Comparison of ENCODE assay signal across 19 mouse cellular contexts in genomic region chr12:104819050-104819449, GRCm38 (mm10). TPM values are rescaled to one million over a fixed set of nuclear protein-coding genes. Genes with fewer than 3 reads are reported as not detected.
DNase-seq lines count a peak whose midpoint lies in the region; ATAC-seq lines count a peak whose summit lies in the region.
"Had no signal": no experiment of that assay in that cellular context is flagged by ENCODE, and none has a peak within 500 bp of the region (broad histone marks: within the 10 kb centered on the region; RNA-seq: fewer than 3 reads in every experiment).

No protein-coding gene starts in this region.

- H3K4me3 ChIP-seq in heart, embryonic 13.5 days = no peak overlapping the region
- no peak overlapping the region for H3K4me3 ChIP-seq in embryonic facial prominence, embryonic 14.5 days (ENCODE audit: low read depth, low read length)
- H3K4me3 ChIP-seq in hindbrain, embryonic 14.5 days (replicated peaks; ENCODE audit: low read length) = no peak overlapping the region
- H3K4me3 ChIP-seq: forebrain, embryonic 13.5 days; hindbrain, embryonic 12.5 days; left cerebral cortex, adult 2 months; midbrain, embryonic 10.5 days; neural tube, embryonic 12.5 days had no signal

- no peak for ATAC-seq in heart, embryonic 13.5 days (ENCODE audit: extremely low read depth, insufficient number of reproducible peaks, low FRiP score, low TSS enrichment)
- ATAC-seq in embryonic facial prominence, embryonic 14.5 days (ENCODE audit: low read depth) = peak; percentile 41; the same call in 1 of the 2 replicates
- no peak for ATAC-seq in hindbrain, embryonic 14.5 days (ENCODE audit: low FRiP score)
- ATAC-seq: forebrain, embryonic 13.5 days; inflammation-experienced regulatory T-cells, adult 6 months had no signal

- no peaks in the 10 kb centered on the region for H3K27me3 ChIP-seq in heart, embryonic 13.5 days (replicated peaks)
- no peaks in the 10 kb centered on the region for H3K27me3 ChIP-seq in embryonic facial prominence, embryonic 14.5 days (replicated peaks; ENCODE audit: control insufficient read depth, insufficient read depth, low read length)
- no peaks in the 10 kb centered on the region for H3K27me3 ChIP-seq in hindbrain, embryonic 14.5 days (ENCODE audit: control insufficient read depth, insufficient read depth, low read length)
- H3K27me3 ChIP-seq: hindbrain, embryonic 12.5 days; neural tube, embryonic 12.5 days had no signal

- WGBS in heart, embryonic 13.5 days = 28% methylated on average over 8 of the region's 8 CpGs
- WGBS in embryonic facial prominence, embryonic 14.5 days = 47% methylated on average over 8 of the region's 8 CpGs
- WGBS in hindbrain, embryonic 14.5 days = 56% methylated on average over 8 of the region's 8 CpGs

- H3K36me3 ChIP-seq in heart, embryonic 13.5 days = no peaks in the 10 kb centered on the region
- no peaks in the 10 kb centered on the region for H3K36me3 ChIP-seq in embryonic facial prominence, embryonic 14.5 days (ENCODE audit: control insufficient read depth, insufficient read depth, low read length)
- H3K36me3 ChIP-seq in hindbrain, embryonic 14.5 days (replicated peaks; ENCODE audit: control insufficient read depth, insufficient read depth) = no peaks in the 10 kb centered on the region
- H3K36me3 ChIP-seq: hindbrain, embryonic 12.5 days; midbrain, embryonic 10.5 days; neural tube, embryonic 12.5 days had no signal

- peak overlapping the region; percentile 16; the same call in 1 of the 2 replicates for H3K4me2 ChIP-seq in heart, embryonic 13.5 days
- H3K4me2 ChIP-seq in embryonic facial prominence, embryonic 14.5 days (ENCODE audit: low read depth, low read length) = no peak overlapping the region
- no peak overlapping the region for H3K4me2 ChIP-seq in hindbrain, embryonic 14.5 days (replicated peaks)
- H3K4me2 ChIP-seq: forebrain, embryonic 13.5 days; hindbrain, embryonic 12.5 days; neural tube, embryonic 12.5 days had no signal

- H3K9me3 ChIP-seq in heart, embryonic 13.5 days = no peaks in the 10 kb centered on the region
- H3K9me3 ChIP-seq in embryonic facial prominence, embryonic 14.5 days (ENCODE audit: control insufficient read depth, low read length) = no peaks in the 10 kb centered on the region
- no peaks in the 10 kb centered on the region for H3K9me3 ChIP-seq in hindbrain, embryonic 14.5 days (ENCODE audit: control insufficient read depth, low read length)
- H3K9me3 ChIP-seq: forebrain, embryonic 13.5 days; hindbrain, embryonic 12.5 days; midbrain, embryonic 10.5 days; neural tube, embryonic 12.5 days had no signal

- no peak for DNase-seq in heart, adult 18-20 months
- peak; percentile 36 for DNase-seq in adrenal gland, adult 8-10 months
- peak; percentile 41 for DNase-seq in adrenal gland, postnatal 14 days
- DNase-seq in embryonic facial prominence, embryonic 14.5 days (ENCODE audit: low spot score) = peak; percentile 65
- no peak for DNase-seq in hindbrain, embryonic 14.5 days (ENCODE audit: low spot score)
- no peak for DNase-seq in natural killer cell, adult 2 months (ENCODE audit: low spot score in 2 of 2)
- DNase-seq: cerebellum, adult 9-10 months; gastrocnemius, postnatal 10 days; kidney, adult 8-10 months had no signal

- peak overlapping the region; percentile 45 for H3K27ac ChIP-seq in heart, embryonic 13.5 days (replicated peaks)
- H3K27ac ChIP-seq in embryonic facial prominence, embryonic 14.5 days (replicated peaks; ENCODE audit: low read depth, low read length) = no peak overlapping the region
- H3K27ac ChIP-seq in hindbrain, embryonic 14.5 days = no peak overlapping the region
- H3K27ac ChIP-seq: forebrain, embryonic 13.5 days; hindbrain, embryonic 12.5 days; left cerebral cortex, adult 2 months; liver, embryonic 14.5 days; macrophage; midbrain, embryonic 10.5 days; neural tube, embryonic 12.5 days; stomach, postnatal 0 days had no signal

- H3K4me1 ChIP-seq in heart, embryonic 13.5 days = peaks cover 63% of the 10 kb centered on the region
- H3K4me1 ChIP-seq in embryonic facial prominence, embryonic 14.5 days (ENCODE audit: control insufficient read depth, insufficient read depth, low read length) = peaks cover 21% of the 10 kb centered on the region
- H3K4me1 ChIP-seq in hindbrain, embryonic 14.5 days (replicated peaks; ENCODE audit: control insufficient read depth, insufficient read depth, low read length) = 0 out of 2 replicates have a peak, but pooled peaks cover 7% of the 10 kb centered on the region

- 0 out of 2 replicates have a peak overlapping the region, but pooled peaks have one; percentile 12 for H3K9ac ChIP-seq in heart, embryonic 13.5 days
- no peak overlapping the region for H3K9ac ChIP-seq in embryonic facial prominence, embryonic 14.5 days (ENCODE audit: low read depth, low read length)
- H3K9ac ChIP-seq in hindbrain, embryonic 14.5 days = no peak overlapping the region
- H3K9ac ChIP-seq: forebrain, embryonic 13.5 days; hindbrain, embryonic 12.5 days; liver, embryonic 14.5 days; neural tube, embryonic 12.5 days had no signal

RNA-seq across cellular contexts. Expression of gene Clmn, which starts 45.8 kb away (rescaled TPM):
- polyA plus RNA-seq in heart, embryonic 13.5 days (2015; fragmentation: Nextera tagmentation; extraction: Ambion mirVana) = 0.61 and 0.66 TPM in 2 replicates
- 1 to 10 TPM; 1.9 to 2.9 TPM for total RNA-seq in heart, adult 18-20 months (2021)
- total RNA-seq in adrenal gland, adult 8-10 months (2022) = 10 to 100 TPM; 12.7 to 15.3 (median 14.2) TPM
- 7.5 and 14.3 TPM in 2 replicates for total RNA-seq in adrenal gland, postnatal 14 days (2021)
- polyA plus RNA-seq in embryonic facial prominence, embryonic 14.5 days (2014; fragmentation: Nextera tagmentation; extraction: Ambion mirVana) = 2.4 and 3.2 TPM in 2 replicates
- 1.0 and 1.7 TPM in 2 replicates for polyA plus RNA-seq in hindbrain, embryonic 14.5 days (2014; fragmentation: Nextera tagmentation; extraction: Ambion mirVana)
- polyA plus RNA-seq: macrophage had no signal

Comparison
In these comparisons a context has a peak if more than half of its experiments do, and no peak if none do; other contexts are left out.
1. DNase-seq: peak in adrenal gland, adult 8-10 months (single experiment), adrenal gland, postnatal 14 days (single experiment) and embryonic facial prominence, embryonic 14.5 days (single experiment); none in heart, adult 18-20 months (0 of 2), hindbrain, embryonic 14.5 days (single experiment) and natural killer cell, adult 2 months (0 of 2).